Mouse (Mus musculus): ENCODE measurements at regions not wholly inside any gene's neighbourhood (a gene's known extent, or its start where the extent isn't known, plus 50 kb on each side); places are given as distances from the start of the nearest gene placed in this dataset.

GRCm38 (mm10) chr2:159032147-159032546, 237.5 kb downstream of the Dhx35 start:
- ATAC-seq (ENCODE audit: insufficient number of reproducible peaks, insufficient read depth, low FRiP score, low TSS enrichment, low read depth) = no peak
- Histone ChIP-seq H3K27me3 (no peaks in the 10 kb centered on the region), H3K9me3 (no peaks in the 10 kb centered on the region), H3K27ac (no peak overlapping the region), H3K4me3 (replicated peaks) (no peak overlapping the region), H3K4me2 (no peak overlapping the region), H3K9ac (replicated peaks) (no peak overlapping the region), H3K36me3 (no peaks in the 10 kb centered on the region), H3K4me1 (replicated peaks) (peaks cover 10% of the 10 kb centered on the region)
- WGBS = 44% methylated on average over 8 of the region's 8 CpGs

- no peaks in the 10 kb centered on the region for H3K36me3 ChIP-seq
- no peak overlapping the region for H3K4me3 ChIP-seq (replicated peaks)
- H3K4me1 ChIP-seq (replicated peaks) = no peaks in the 10 kb centered on the region
- ATAC-seq (ENCODE audit: insufficient number of reproducible peaks, insufficient read depth, low FRiP score, low TSS enrichment, low read depth) = no peak
- H3K27ac ChIP-seq = no peak overlapping the region
- no peak overlapping the region for H3K9ac ChIP-seq (replicated peaks)
- WGBS = 28% methylated on average over 4 of the region's 4 CpGs
- H3K9me3 ChIP-seq = no peaks in the 10 kb centered on the region
- H3K4me2 ChIP-seq = no peak overlapping the region
- H3K27me3 ChIP-seq = no peaks in the 10 kb centered on the region
These were observed 245.3 kb downstream of the Dhx35 start for GRCm38 (mm10) chr2:159039916-159040315.

- no peaks in the 10 kb centered on the region for H3K36me3 ChIP-seq
- no peak overlapping the region for H3K4me2 ChIP-seq
- no peak overlapping the region for H3K27ac ChIP-seq
- WGBS = 62% methylated on average over 10 of the region's 10 CpGs
- no peaks in the 10 kb centered on the region for H3K4me1 ChIP-seq (replicated peaks)
- no peaks in the 10 kb centered on the region for H3K9me3 ChIP-seq
- no peak overlapping the region for H3K4me3 ChIP-seq (replicated peaks)
- H3K9ac ChIP-seq (replicated peaks) = no peak overlapping the region
- H3K27me3 ChIP-seq = peaks cover 50% of the 10 kb centered on the region
- ATAC-seq (ENCODE audit: insufficient number of reproducible peaks, insufficient read depth, low FRiP score, low TSS enrichment, low read depth) = no peak
These were observed 258.9 kb downstream of the Dhx35 start for GRCm38 (mm10) chr2:159053534-159053933.

- Histone ChIP-seq H3K27ac (no peak overlapping the region), H3K4me1 (replicated peaks) (no peaks in the 10 kb centered on the region), H3K36me3 (no peaks in the 10 kb centered on the region), H3K4me3 (replicated peaks) (no peak overlapping the region), H3K9ac (replicated peaks) (no peak overlapping the region), H3K9me3 (no peaks in the 10 kb centered on the region), H3K4me2 (no peak overlapping the region), H3K27me3 (peaks cover 50% of the 10 kb centered on the region)
- ATAC-seq (ENCODE audit: insufficient number of reproducible peaks, insufficient read depth, low FRiP score, low TSS enrichment, low read depth) = no peak
- WGBS = 59% methylated on average over 4 of the region's 4 CpGs
These were observed 259.3 kb downstream of the Dhx35 start for GRCm38 (mm10) chr2:159053936-159054335.

- Histone ChIP-seq H3K9me3 (no peaks in the 10 kb centered on the region), H3K27me3 (peaks cover 52% of the 10 kb centered on the region), H3K36me3 (no peaks in the 10 kb centered on the region), H3K4me2 (no peak overlapping the region), H3K9ac (replicated peaks) (no peak overlapping the region), H3K4me3 (replicated peaks) (no peak overlapping the region), H3K4me1 (replicated peaks) (no peaks in the 10 kb centered on the region), H3K27ac (no peak overlapping the region)
- ATAC-seq (ENCODE audit: insufficient number of reproducible peaks, insufficient read depth, low FRiP score, low TSS enrichment, low read depth) = no peak
- WGBS = 92% methylated on average over 3 of the region's 3 CpGs
These were observed 259.8 kb downstream of the Dhx35 start for GRCm38 (mm10) chr2:159054451-159054850.

GRCm38 (mm10) chr2:159055780-159056179, 261.2 kb downstream of the Dhx35 start:
- H3K27me3 ChIP-seq = peaks cover 52% of the 10 kb centered on the region
- H3K9ac ChIP-seq (replicated peaks) = no peak overlapping the region; the same call in 1 of the 2 replicates
- H3K36me3 ChIP-seq = no peaks in the 10 kb centered on the region
- no peak overlapping the region for H3K27ac ChIP-seq
- H3K4me1 ChIP-seq (replicated peaks) = no peaks in the 10 kb centered on the region
- WGBS = 38% methylated on average over 6 of the region's 6 CpGs
- H3K4me2 ChIP-seq = no peak overlapping the region
- H3K9me3 ChIP-seq = no peaks in the 10 kb centered on the region
- ATAC-seq (ENCODE audit: insufficient number of reproducible peaks, insufficient read depth, low FRiP score, low TSS enrichment, low read depth) = no peak
- no peak overlapping the region for H3K4me3 ChIP-seq (replicated peaks)

GRCm38 (mm10) chr2:159056960-159057359, 262.4 kb downstream of the Dhx35 start:
- H3K4me2 ChIP-seq = no peak overlapping the region
- whole genome bisulfite sequencing = 74% methylated on average over 3 of the region's 3 CpGs

GRCm38 (mm10) chr2:159057506-159057905, 262.9 kb downstream of the Dhx35 start:
- WGBS = 73% methylated on average over 5 of the region's 5 CpGs
- Histone ChIP-seq H3K9me3 (no peaks in the 10 kb centered on the region), H3K9ac (replicated peaks) (no peak overlapping the region), H3K4me1 (replicated peaks) (no peaks in the 10 kb centered on the region), H3K4me3 (replicated peaks) (no peak overlapping the region), H3K27ac (no peak overlapping the region), H3K4me2 (no peak overlapping the region), H3K36me3 (no peaks in the 10 kb centered on the region), H3K27me3 (peaks cover 51% of the 10 kb centered on the region)
- no peak for ATAC-seq (ENCODE audit: insufficient number of reproducible peaks, insufficient read depth, low FRiP score, low TSS enrichment, low read depth)

More at GRCm38 (mm10) chr2:159056960-159057359, 262.4 kb downstream of the Dhx35 start:
- H3K4me1 ChIP-seq (replicated peaks) = no peaks in the 10 kb centered on the region
- H3K27ac ChIP-seq = no peak overlapping the region
- no peak overlapping the region for H3K4me3 ChIP-seq (replicated peaks)
- H3K36me3 ChIP-seq = no peaks in the 10 kb centered on the region
- no peaks in the 10 kb centered on the region for H3K9me3 ChIP-seq
- peaks cover 52% of the 10 kb centered on the region for H3K27me3 ChIP-seq
- ATAC-seq (ENCODE audit: insufficient number of reproducible peaks, insufficient read depth, low FRiP score, low TSS enrichment, low read depth) = no peak
- H3K9ac ChIP-seq (replicated peaks) = no peak overlapping the region

GRCm38 (mm10) chr2:159062266-159062665, 267.7 kb downstream of the Dhx35 start:
- Histone ChIP-seq H3K9me3 (no peaks in the 10 kb centered on the region), H3K27ac (no peak overlapping the region), H3K4me1 (replicated peaks) (no peaks in the 10 kb centered on the region), H3K4me3 (replicated peaks) (no peak overlapping the region), H3K36me3 (no peaks in the 10 kb centered on the region), H3K4me2 (no peak overlapping the region), H3K9ac (replicated peaks) (no peak overlapping the region), H3K27me3 (peaks cover 35% of the 10 kb centered on the region)
- WGBS = 93% methylated on average over 2 of the region's 2 CpGs
- no peak for ATAC-seq (ENCODE audit: insufficient number of reproducible peaks, insufficient read depth, low FRiP score, low TSS enrichment, low read depth)

- no peak overlapping the region for H3K9ac ChIP-seq (replicated peaks)
- no peaks in the 10 kb centered on the region for H3K36me3 ChIP-seq
- ATAC-seq (ENCODE audit: insufficient number of reproducible peaks, insufficient read depth, low FRiP score, low TSS enrichment, low read depth) = no peak
- WGBS = 89% methylated on average over 2 of the region's 2 CpGs
- no peak overlapping the region for H3K4me2 ChIP-seq
- no peak overlapping the region for H3K27ac ChIP-seq
- H3K27me3 ChIP-seq = peaks cover 36% of the 10 kb centered on the region
- no peak overlapping the region for H3K4me3 ChIP-seq (replicated peaks)
- no peaks in the 10 kb centered on the region for H3K9me3 ChIP-seq
- no peaks in the 10 kb centered on the region for H3K4me1 ChIP-seq (replicated peaks)
These were observed 268.1 kb downstream of the Dhx35 start for GRCm38 (mm10) chr2:159062666-159063065.

- H3K9me3 ChIP-seq = no peaks in the 10 kb centered on the region
- H3K36me3 ChIP-seq = no peaks in the 10 kb centered on the region
- no peak overlapping the region for H3K4me3 ChIP-seq (replicated peaks)
- H3K27me3 ChIP-seq = peaks cover 41% of the 10 kb centered on the region
- no peak for ATAC-seq (ENCODE audit: insufficient number of reproducible peaks, insufficient read depth, low FRiP score, low TSS enrichment, low read depth)
- H3K4me2 ChIP-seq = no peak overlapping the region
- no peak overlapping the region for H3K9ac ChIP-seq (replicated peaks)
- H3K27ac ChIP-seq = no peak overlapping the region
- H3K4me1 ChIP-seq (replicated peaks) = peaks cover 9% of the 10 kb centered on the region
- WGBS = 63% methylated on average over 9 of the region's 9 CpGs
These were observed 269.9 kb downstream of the Dhx35 start for GRCm38 (mm10) chr2:159064403-159064970.

GRCm38 (mm10) chr2:159067506-159067905, 272.9 kb downstream of the Dhx35 start:
- H3K27ac ChIP-seq = no peak overlapping the region
- no peaks in the 10 kb centered on the region for H3K9me3 ChIP-seq
- H3K36me3 ChIP-seq = no peaks in the 10 kb centered on the region
- H3K4me3 ChIP-seq (replicated peaks) = no peak overlapping the region
- no peak for ATAC-seq (ENCODE audit: insufficient number of reproducible peaks, insufficient read depth, low FRiP score, low TSS enrichment, low read depth)
- 67% methylated on average over 7 of the region's 7 CpGs for WGBS
- H3K4me1 ChIP-seq (replicated peaks) = peaks cover 10% of the 10 kb centered on the region
- peaks cover 62% of the 10 kb centered on the region for H3K27me3 ChIP-seq
- no peak overlapping the region for H3K9ac ChIP-seq (replicated peaks)
- no peak overlapping the region for H3K4me2 ChIP-seq

Measured in limb, embryonic 12.5 days (tissue).